Mouse (Mus musculus) midbrain, postnatal 0 days (tissue): Measurements from ENCODE around the gene Rab12. TPM values are rescaled to one million over a fixed set of nuclear protein-coding genes. Genes with fewer than 3 reads are reported as not detected.
A peak's percentile ranks its signal among the peaks of the same experiment; 100 is the strongest.

Source experiments
- ATAC-seq: fragments of 200-750 bp; cut with Nextera tagmentation; 2 replicates; pipeline ENCODE4 v1.8.0; 2017; ENCODE audit warnings: moderate number of reproducible peaks, mild to moderate bottlenecking, moderate TSS enrichment, moderate library complexity; ENCODE audit not compliant: low FRiP score
- DNase-seq: peaks from one replicate; pipeline ENCODE4 v3.0.0-alpha.2; 2015; ENCODE audit warnings: low spot score
- H3K27ac ChIP-seq: fragments of 300-500 bp; sonication (generic); 2 replicates; pipeline ENCODE4 v1.5.1; 2014; ENCODE audit warnings: low read depth, mild to moderate bottlenecking, low read length, mixed read lengths
- H3K27me3 ChIP-seq: fragments of 300-500 bp; sonication (generic); 2 replicates; pipeline ENCODE4 v1.6.1; 2014; ENCODE audit warnings: low read length, control low read depth, mixed read lengths; ENCODE audit not compliant: insufficient read depth
- H3K36me3 ChIP-seq: fragments of 300-500 bp; sonication (generic); 2 replicates; pipeline ENCODE4 v1.6.1; 2014; ENCODE audit warnings: low read length, control low read depth, mixed read lengths; ENCODE audit not compliant: insufficient read depth
- H3K4me1 ChIP-seq: fragments of 300-500 bp; sonication (generic); 2 replicates; pipeline ENCODE4 v1.6.1; 2014; ENCODE audit warnings: mild to moderate bottlenecking, control low read depth, antibody characterized with exemption, low read length, mixed read lengths; ENCODE audit not compliant: insufficient read depth
- H3K4me2 ChIP-seq: fragments of 300-500 bp; sonication (generic); 2 replicates; pipeline ENCODE4 v1.6.1; 2014; ENCODE audit warnings: low read depth, mild to moderate bottlenecking, low read length, mixed read lengths; ENCODE audit not compliant: poor library complexity, severe bottlenecking
- H3K4me3 ChIP-seq: fragments of 300-500 bp; sonication (generic); 2 replicates; pipeline ENCODE4 v1.5.1; 2014; ENCODE audit warnings: low read depth, mild to moderate bottlenecking, low read length, moderate library complexity
- H3K9ac ChIP-seq: fragments of 300-500 bp; sonication (generic); replicated peaks from 2 replicates; pipeline ENCODE4 v1.6.1; 2014; ENCODE audit warnings: mild to moderate bottlenecking, low read length, moderate library complexity, mixed read lengths; ENCODE audit not compliant: poor library complexity, severe bottlenecking
- H3K9me3 ChIP-seq: fragments of 300-500 bp; sonication (generic); 2 replicates; pipeline ENCODE4 v1.6.1; 2016; ENCODE audit warnings: low read length, control low read depth
- CTCF ChIP-seq: IDR thresholded peaks from 2 replicates; pipeline ENCODE4 v1.5.1; 2016; ENCODE audit warnings: antibody characterized with exemption, mild to moderate bottlenecking
- WGBS: fragments of 180-500 bp; shearing (Covaris S2); extraction: QIAGEN DNeasy Blood & Tissue Kit; methylation state at CpG from one replicate; pipeline ENCODE4 v1.1.7; 2014; 5-methylcytosine and 5-hydroxymethylcytosine counted together
- polyA plus RNA-seq: library from polyadenylated mRNA; unstranded; fragments of >200 nt; fragmentation: Nextera tagmentation; extraction: Ambion mirVana; gene quantifications from 2 replicates; pipeline ENCODE4 v1.2.1, GENCODE M21; 2015
- total RNA-seq: library from RNA; depleted of rRNA; stranded (reverse); fragments of >200 nt; gene quantifications from 2 replicates; pipeline ENCODE4 v1.2.3, GENCODE M21; 2014; rRNA removed

Rab12 gene
- total and polyA plus RNA-seq, 2 experiments from 2014 or later, result 95.3 to 102 TPM

DNA sequence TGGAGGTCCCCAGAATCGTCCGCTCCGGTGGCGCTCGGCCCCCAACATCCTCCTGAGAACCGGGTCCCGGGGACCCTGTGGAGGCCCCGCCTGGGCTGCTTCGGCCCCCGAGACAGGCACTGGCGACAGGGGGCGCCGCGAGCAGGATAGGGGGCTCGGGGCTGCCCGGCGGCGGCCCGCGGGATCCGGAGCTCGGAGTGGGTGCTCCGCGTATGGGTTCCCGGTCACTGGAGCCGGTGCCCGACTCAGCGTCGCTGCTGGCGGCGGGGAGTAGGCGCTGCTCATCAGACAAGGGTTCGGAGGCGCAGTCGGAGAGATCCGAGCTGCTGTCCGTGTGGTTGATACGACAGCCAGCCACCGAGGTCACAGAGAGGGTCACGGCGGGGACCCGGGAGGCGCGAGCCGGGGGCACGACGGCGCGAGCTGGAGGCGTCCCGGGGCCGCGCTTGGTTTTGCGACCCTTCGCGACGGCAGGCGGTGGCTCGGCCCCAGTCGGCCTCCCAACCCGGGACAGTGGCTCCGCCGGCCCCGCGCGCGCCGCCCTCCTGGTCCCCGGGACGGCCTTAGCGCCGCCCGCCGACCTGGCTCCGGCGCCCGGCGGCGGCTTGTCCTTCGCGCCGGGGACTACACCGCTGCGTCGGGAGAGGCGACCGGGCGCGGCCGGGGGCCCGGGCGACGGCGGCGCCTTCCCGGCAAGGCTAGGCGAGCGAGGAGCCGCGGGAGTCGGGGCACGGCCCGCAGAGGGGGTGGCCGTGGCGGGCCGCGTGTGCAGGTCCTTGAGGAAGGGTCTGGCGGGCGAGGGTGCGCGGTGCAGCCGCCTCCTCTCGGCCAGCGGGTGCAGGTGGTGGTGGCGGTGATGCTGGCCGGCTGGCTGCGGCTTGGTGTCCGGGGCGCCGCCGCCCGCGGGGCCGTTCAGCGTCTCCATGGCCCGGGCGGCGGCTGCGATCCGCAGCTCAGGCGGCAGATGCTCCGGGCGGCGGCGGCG is 70.8 kb downstream of the Rab12 start:
- WGBS, result under 1% methylated on average over 79 of the region's 136 CpGs
- H3K4me2 ChIP-seq, result peak overlapping the region; percentile 89
- H3K4me3 ChIP-seq, result peak overlapping the region; percentile 78
- DNase-seq (peak; percentile 37), ATAC-seq (peak; percentile 50)
- no peaks in the 10 kb centered on the region for H3K36me3 ChIP-seq
- peak overlapping the region; percentile 82 for H3K9ac ChIP-seq
- H3K4me1 ChIP-seq, result peaks cover 25% of the 10 kb centered on the region; the same call in 1 of the 2 replicates
- TF ChIP-seq CTCF, result peak; percentile 53
- H3K9me3 ChIP-seq, result no peaks in the 10 kb centered on the region
- H3K27ac ChIP-seq, result peak overlapping the region; percentile 78
- H3K27me3 ChIP-seq, result no peaks in the 10 kb centered on the region

DNA sequence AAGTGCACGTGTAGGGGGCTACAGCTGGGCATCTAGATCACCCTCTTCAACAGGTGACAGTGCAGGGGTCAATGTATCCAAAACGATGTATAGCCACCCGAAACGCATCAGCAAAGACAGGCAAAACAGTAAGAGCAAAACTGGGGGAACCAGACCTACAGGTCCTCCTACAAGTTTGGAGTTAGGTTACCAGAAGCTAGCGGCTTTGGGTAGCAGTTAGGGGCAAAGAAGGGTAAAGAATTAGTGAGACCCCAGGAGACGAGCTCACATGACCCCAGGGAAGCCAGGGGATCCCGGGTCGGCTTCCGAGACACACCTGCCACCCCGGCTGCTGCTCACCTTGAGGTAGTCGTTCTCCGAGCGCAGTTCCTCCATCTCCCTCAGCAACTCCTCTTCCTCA is 71.6 kb downstream of the Rab12 start:
- no peaks in the 10 kb centered on the region for H3K36me3 ChIP-seq
- WGBS, result 1% methylated on average over 13 of the region's 13 CpGs
- ATAC-seq, result no peak
- H3K9me3 ChIP-seq, result no peaks in the 10 kb centered on the region
- 0 out of 2 replicates have a peak, but pooled peaks have one; percentile 8 for TF ChIP-seq CTCF
- peak overlapping the region; percentile 82 for H3K9ac ChIP-seq
- peaks cover 25% of the 10 kb centered on the region; the same call in 1 of the 2 replicates for H3K4me1 ChIP-seq
- H3K4me2 ChIP-seq, result peak overlapping the region; percentile 89
- peak overlapping the region; percentile 78 for H3K4me3 ChIP-seq
- no peak for DNase-seq
- H3K27me3 ChIP-seq, result no peaks in the 10 kb centered on the region
- H3K27ac ChIP-seq, result no peak overlapping the region

DNA sequence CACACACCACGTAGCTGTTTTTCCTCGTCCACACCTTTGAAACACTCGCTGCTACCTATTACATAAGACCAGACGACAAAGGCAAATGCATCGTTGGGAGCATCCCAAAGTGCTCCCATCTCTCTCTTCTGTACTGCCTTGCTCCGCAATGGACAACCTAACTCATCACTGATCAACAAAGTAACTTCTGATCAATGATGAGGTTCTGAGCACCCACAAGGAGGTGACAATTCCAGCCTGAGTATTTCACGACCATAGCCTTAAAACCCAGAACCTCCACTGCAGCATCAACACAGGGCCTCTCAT is 72.6 kb downstream of the Rab12 start:
- no peak for ATAC-seq
- peaks cover 25% of the 10 kb centered on the region; the same call in 1 of the 2 replicates for H3K4me1 ChIP-seq

DNA sequence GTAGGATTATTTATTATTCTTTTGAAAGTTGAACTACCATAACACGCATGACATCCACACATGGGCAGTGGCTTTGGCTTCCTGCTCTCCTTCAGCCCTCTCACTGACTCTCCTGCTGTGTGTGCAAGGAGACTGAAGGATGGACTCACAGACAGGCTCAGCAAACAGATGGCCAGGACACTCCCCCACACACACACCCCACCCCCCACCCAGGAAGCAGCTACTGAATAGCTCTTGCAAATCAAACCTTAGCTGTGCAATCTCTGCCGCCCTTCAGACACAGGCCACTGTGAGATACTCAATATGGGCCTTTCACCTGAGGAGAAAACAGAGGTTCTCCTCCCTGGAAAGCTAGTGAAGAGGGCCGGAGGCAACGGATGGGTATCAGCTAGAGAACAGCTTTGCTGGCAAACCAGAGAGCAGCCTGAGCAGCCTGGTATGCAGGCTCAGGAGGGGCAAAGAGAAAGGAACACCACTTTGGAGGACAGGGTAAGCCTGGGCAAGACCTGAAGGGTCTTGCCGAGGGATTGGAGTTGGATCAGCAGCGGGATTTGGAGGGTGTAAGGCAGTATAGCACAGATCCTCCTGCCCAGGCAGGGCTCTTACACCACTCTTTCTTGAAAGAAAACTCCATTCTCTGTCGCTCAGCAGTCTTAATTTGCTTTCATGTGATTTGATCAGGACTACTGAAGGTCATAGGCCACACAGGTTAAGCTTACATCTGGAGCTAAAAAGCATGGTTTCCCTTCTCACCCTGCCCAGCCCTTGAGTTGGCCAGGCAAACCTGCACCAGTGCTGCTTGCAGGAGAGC is 73.1 kb downstream of the Rab12 start:
- ATAC-seq (no peak), DNase-seq (no peak)
- peaks cover 25% of the 10 kb centered on the region; the same call in 1 of the 2 replicates for H3K4me1 ChIP-seq
- no peaks in the 10 kb centered on the region for H3K27me3 ChIP-seq
- no peaks in the 10 kb centered on the region for H3K9me3 ChIP-seq
- H3K36me3 ChIP-seq, result no peaks in the 10 kb centered on the region
- H3K4me3 ChIP-seq, result peak overlapping the region; percentile 78
- TF ChIP-seq CTCF, result no peak
- peak overlapping the region; percentile 82 for H3K9ac ChIP-seq
- no peak overlapping the region for H3K27ac ChIP-seq
- peak overlapping the region; percentile 89 for H3K4me2 ChIP-seq
- WGBS, result 25% methylated on average over 7 of the region's 7 CpGs

More for the DNA sequence above, 72.6 kb downstream of the Rab12 start:
- Histone ChIP-seq H3K4me2 (peak overlapping the region; percentile 89), H3K27ac (no peak overlapping the region), H3K27me3 (no peaks in the 10 kb centered on the region), H3K9me3 (no peaks in the 10 kb centered on the region), H3K4me3 (peak overlapping the region; percentile 78), H3K36me3 (no peaks in the 10 kb centered on the region), H3K9ac (peak overlapping the region; percentile 82)
- 24% methylated on average over 7 of the region's 7 CpGs for WGBS
- no peak for DNase-seq
- TF ChIP-seq CTCF, result no peak

Other genes starting within 250 kb of the Rab12 start
- 15.7 and 25.2 TPM in 2 replicates for gene Mtcl1, start 70.0 kb downstream of the Rab12 start, total RNA-seq
- gene Mtcl1, start 70.0 kb downstream of the Rab12 start, polyA plus RNA-seq, result 9.5 and 10.8 TPM in 2 replicates
- not detected in 2 replicates for gene Themis3, start 74.9 kb upstream of the Rab12 start, total RNA-seq
- not detected in 2 replicates for gene Themis3, start 74.9 kb upstream of the Rab12 start, polyA plus RNA-seq